Mouse (Mus musculus) thymus, postnatal 14 days (tissue): Measurements from ENCODE around the gene Nhs.

Source experiments
- DNase-seq: peaks from one replicate; pipeline ENCODE4 v3.0.0; 2021

Nhs gene

GRCm38 (mm10) chrX:162159637-162160611 lies at the start of gene Nhs:
Nhs (minus strand) TSS chrX:162159730.
- DNase-seq: peak; percentile 2

- DNase-seq: no peak
Measured at GRCm38 (mm10) chrX:162206350-162206884, 46.9 kb upstream of the Nhs start.

- DNase-seq: no peak
Measured at GRCm38 (mm10) chrX:162158743-162159636, 540 bp downstream of the Nhs start.

- no peak for DNase-seq
Measured at GRCm38 (mm10) chrX:162158142-162158541, 1.4 kb downstream of the Nhs start.

GRCm38 (mm10) chrX:162137807-162138206 lies 21.7 kb downstream of the Nhs start:
- no peak for DNase-seq

GRCm38 (mm10) chrX:162113257-162113656 lies 46.3 kb downstream of the Nhs start:
- no peak for DNase-seq

- DNase-seq: no peak
Measured at GRCm38 (mm10) chrX:162102802-162103434, 56.6 kb downstream of the Nhs start.

GRCm38 (mm10) chrX:162098364-162098763 lies 61.2 kb downstream of the Nhs start:
- DNase-seq: no peak

GRCm38 (mm10) chrX:162087291-162087690 lies 72.2 kb downstream of the Nhs start:
- no peak for DNase-seq

- no peak for DNase-seq
Measured at GRCm38 (mm10) chrX:162085897-162086200, 73.7 kb downstream of the Nhs start.

- DNase-seq: no peak
Measured at GRCm38 (mm10) chrX:162085062-162085896, 74.3 kb downstream of the Nhs start.

GRCm38 (mm10) chrX:162063164-162063563 lies 96.4 kb downstream of the Nhs start:
- no peak for DNase-seq

- DNase-seq: no peak
Measured at GRCm38 (mm10) chrX:162055635-162056034, 103.9 kb downstream of the Nhs start.

- DNase-seq: no peak
Measured at GRCm38 (mm10) chrX:162053566-162053965, 106.0 kb downstream of the Nhs start.

- DNase-seq: no peak
Measured at GRCm38 (mm10) chrX:162052534-162052933, 107.0 kb downstream of the Nhs start.

GRCm38 (mm10) chrX:162049616-162050015 lies 109.9 kb downstream of the Nhs start:
- DNase-seq: no peak

- DNase-seq: no peak
Measured at GRCm38 (mm10) chrX:162045527-162045926, 114.0 kb downstream of the Nhs start.

GRCm38 (mm10) chrX:162044109-162044508 lies 115.4 kb downstream of the Nhs start:
- no peak for DNase-seq

GRCm38 (mm10) chrX:162025210-162025953 lies 134.1 kb downstream of the Nhs start:
- peak; percentile 66 for DNase-seq

- no peak for DNase-seq
Measured at GRCm38 (mm10) chrX:162021724-162022123, 137.8 kb downstream of the Nhs start.

- DNase-seq: no peak
Measured at GRCm38 (mm10) chrX:162020039-162020566, 139.4 kb downstream of the Nhs start.
